Mouse (Mus musculus) neural tube, embryonic 15.5 days (tissue): Measurements from ENCODE around the gene Galntl5. TPM values are rescaled to one million over a fixed set of nuclear protein-coding genes. Genes with fewer than 3 reads are reported as not detected.

ENCODE experiments used
- ATAC-seq: fragments of 200-750 bp; cut with Nextera tagmentation; 2 replicates; pipeline ENCODE4 v1.8.0; 2017; ENCODE audit warnings: mild to moderate bottlenecking, moderate TSS enrichment, moderate library complexity; ENCODE audit not compliant: low FRiP score
- H3K27ac ChIP-seq: fragments of 300-500 bp; sonication (generic); replicated peaks from 2 replicates; pipeline ENCODE4 v1.5.1; 2015; ENCODE audit warnings: mild to moderate bottlenecking, inconsistent platforms
- H3K27me3 ChIP-seq: fragments of 300-500 bp; sonication (generic); replicated peaks from 2 replicates; pipeline ENCODE4 v1.6.1; 2015; ENCODE audit warnings: inconsistent platforms
- H3K36me3 ChIP-seq: fragments of 300-500 bp; sonication (generic); 2 replicates; pipeline ENCODE4 v1.6.1; 2015; ENCODE audit warnings: inconsistent platforms
- H3K4me1 ChIP-seq: fragments of 300-500 bp; sonication (generic); 2 replicates; pipeline ENCODE4 v1.6.1; 2015; ENCODE audit warnings: inconsistent platforms
- H3K4me2 ChIP-seq: fragments of 300-500 bp; sonication (generic); 2 replicates; pipeline ENCODE4 v1.6.1; 2015; ENCODE audit warnings: inconsistent platforms, mild to moderate bottlenecking, moderate library complexity
- H3K4me3 ChIP-seq: fragments of 300-500 bp; sonication (generic); replicated peaks from 2 replicates; pipeline ENCODE4 v1.5.1; 2015; ENCODE audit warnings: mild to moderate bottlenecking, inconsistent platforms
- H3K9ac ChIP-seq: fragments of 300-500 bp; sonication (generic); replicated peaks from 2 replicates; pipeline ENCODE4 v1.6.1; 2015; ENCODE audit warnings: mild to moderate bottlenecking, inconsistent platforms
- H3K9me3 ChIP-seq: fragments of 300-500 bp; sonication (generic); replicated peaks from 2 replicates; pipeline ENCODE4 v1.6.1; 2016; ENCODE audit warnings: inconsistent platforms
- WGBS: fragments of 180-500 bp; shearing (Covaris S2); methylation state at CpG from one replicate; pipeline ENCODE4 v1.1.7; 2015; ENCODE audit warnings: mixed read lengths; 5-methylcytosine and 5-hydroxymethylcytosine counted together
- polyA plus RNA-seq: library from polyadenylated mRNA; unstranded; fragments of >200 nt; fragmentation: Nextera tagmentation; extraction: Ambion mirVana; gene quantifications from 2 replicates; pipeline ENCODE4 v1.2.1, GENCODE M21; 2015

Galntl5 gene
- polyA plus RNA-seq, result not detected in 2 replicates

DNA sequence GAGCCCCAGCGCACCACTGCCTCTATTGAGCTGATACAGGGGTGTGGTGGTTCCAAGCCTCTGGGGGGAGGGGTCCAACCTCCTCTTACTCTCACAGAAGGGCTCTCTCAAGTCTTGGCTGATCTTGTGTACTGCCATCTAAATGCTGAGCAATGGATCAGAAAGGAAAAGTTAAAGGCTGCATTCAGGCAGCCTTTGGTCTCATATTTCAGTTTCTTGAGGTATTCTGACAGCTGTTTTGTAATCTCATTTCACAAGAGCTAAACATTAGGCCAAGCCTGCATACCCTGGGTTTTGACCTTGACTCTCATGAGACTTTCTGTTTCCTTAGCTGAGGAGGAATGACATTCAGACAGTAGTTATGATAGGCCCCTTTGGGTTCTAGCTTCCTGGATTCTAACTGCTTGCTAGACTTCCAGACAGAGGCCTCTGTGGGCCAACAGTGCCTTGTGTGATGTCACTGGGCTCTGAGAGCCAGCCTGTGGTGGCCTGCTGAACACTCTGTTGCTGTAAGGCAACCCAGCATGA lies at the start of gene Galntl5:
Galntl5 (plus strand) TSS at position 457 of the 528 bp plus-strand sequence.
- no peak within 1 kb of the TSS for H3K4me3 ChIP-seq
- no peak for ATAC-seq
- H3K9ac ChIP-seq, result no peak within 1 kb of the TSS
- 96% methylated on average over 1 of the region's 1 CpGs for WGBS
- H3K27me3 ChIP-seq, result no peaks in the 10 kb centered on the region
- no peaks in the 10 kb centered on the region for H3K36me3 ChIP-seq
- no peak within 1 kb of the TSS for H3K4me2 ChIP-seq
- no peaks in the 10 kb centered on the region for H3K9me3 ChIP-seq
- H3K27ac ChIP-seq, result no peak within 1 kb of the TSS
- H3K4me1 ChIP-seq, result no peaks in the 10 kb centered on the region

DNA sequence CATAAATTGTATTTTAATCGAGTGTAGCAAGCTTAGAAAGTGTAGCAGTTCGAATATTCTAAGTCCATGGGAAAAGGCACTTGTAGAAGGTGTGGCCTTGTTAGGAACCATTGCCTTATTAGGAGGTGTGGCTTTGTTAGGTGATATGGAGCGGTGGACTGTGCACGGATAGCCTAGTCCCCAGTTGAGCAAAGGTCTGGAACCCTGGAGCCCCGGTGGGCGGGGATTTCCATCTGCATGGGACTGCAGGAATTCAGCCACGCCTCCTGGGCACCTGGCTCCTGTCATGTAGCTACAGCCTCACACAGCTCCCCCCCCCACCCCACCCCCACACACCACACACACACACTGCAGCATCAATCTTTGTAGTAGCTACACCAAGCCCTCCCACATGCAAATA lies 34.6 kb upstream of the Galntl5 start:
- 80% methylated on average over 7 of the region's 7 CpGs for WGBS
- Histone ChIP-seq H3K4me1 (no peaks in the 10 kb centered on the region), H3K27ac (no peak overlapping the region)

DNA sequence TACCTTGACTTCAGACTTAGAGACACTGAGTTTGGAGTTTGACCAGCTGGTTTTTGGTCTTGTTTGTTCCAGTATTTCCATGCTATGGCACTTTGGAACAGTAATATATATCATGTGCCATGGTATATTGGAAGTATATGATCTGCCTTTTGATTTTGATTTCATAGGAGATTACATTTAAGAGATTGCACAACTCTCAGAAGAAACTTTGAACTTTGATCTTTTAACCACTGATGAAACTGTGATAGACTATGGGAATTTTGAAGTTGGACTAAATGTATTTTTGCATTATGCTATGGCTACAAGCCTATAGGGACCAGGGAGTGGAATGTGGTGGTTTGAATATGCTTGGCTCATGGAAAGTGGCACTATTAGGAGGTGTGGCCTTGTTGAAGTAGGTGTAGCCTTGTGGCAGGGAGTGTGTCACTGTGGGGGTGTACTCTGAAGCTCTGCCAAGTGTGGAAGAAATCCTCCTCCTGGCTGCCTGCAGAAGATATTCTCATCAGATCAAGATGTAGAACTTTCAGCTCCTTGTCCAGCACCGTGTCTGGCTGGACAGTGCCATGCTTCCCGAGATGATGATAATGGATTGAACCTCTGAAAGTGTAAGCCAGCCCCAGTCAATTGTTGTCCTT lies 31.8 kb upstream of the Galntl5 start:
- Histone ChIP-seq H3K4me2 (no peak overlapping the region), H3K4me3 (no peak overlapping the region), H3K27ac (no peak overlapping the region), H3K27me3 (no peaks in the 10 kb centered on the region), H3K9me3 (no peaks in the 10 kb centered on the region), H3K36me3 (no peaks in the 10 kb centered on the region), H3K4me1 (0 out of 2 replicates have a peak, but pooled peaks cover 2% of the 10 kb centered on the region), H3K9ac (no peak overlapping the region)
- 83% methylated on average over 2 of the region's 2 CpGs for WGBS
- no peak for ATAC-seq

More for the DNA sequence above, 34.6 kb upstream of the Galntl5 start:
- no peak for ATAC-seq
- Histone ChIP-seq H3K27me3 (no peaks in the 10 kb centered on the region), H3K9ac (no peak overlapping the region), H3K4me3 (no peak overlapping the region), H3K36me3 (no peaks in the 10 kb centered on the region), H3K9me3 (no peaks in the 10 kb centered on the region), H3K4me2 (no peak overlapping the region)

DNA sequence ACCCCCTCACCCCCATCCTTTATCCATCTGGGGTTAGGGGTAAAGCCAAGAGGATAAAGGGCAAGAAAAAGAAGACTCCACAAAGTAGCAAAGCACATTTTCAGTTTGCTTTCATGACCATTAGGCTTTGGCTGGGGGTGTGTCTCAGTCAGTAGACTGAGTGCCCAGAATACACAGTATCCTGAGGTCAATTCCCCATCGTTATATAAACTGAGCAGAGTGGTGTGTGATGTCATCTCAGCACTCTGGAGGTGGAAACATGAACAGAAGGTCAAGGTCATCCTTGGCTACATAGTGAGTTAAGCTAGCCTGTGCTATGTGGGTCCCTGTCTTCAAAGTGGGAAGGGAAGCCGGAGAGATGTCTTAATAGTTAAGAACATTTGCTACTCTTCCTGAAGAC lies 27.8 kb upstream of the Galntl5 start:
- no peak overlapping the region for H3K4me3 ChIP-seq
- no peak overlapping the region for H3K27ac ChIP-seq
- 92% methylated on average over 2 of the region's 2 CpGs for WGBS
- no peaks in the 10 kb centered on the region for H3K9me3 ChIP-seq
- no peak overlapping the region for H3K9ac ChIP-seq
- H3K4me2 ChIP-seq, result no peak overlapping the region
- H3K36me3 ChIP-seq, result no peaks in the 10 kb centered on the region
- 0 out of 2 replicates have a peak, but pooled peaks cover 2% of the 10 kb centered on the region for H3K4me1 ChIP-seq
- no peaks in the 10 kb centered on the region for H3K27me3 ChIP-seq
- ATAC-seq, result no peak

DNA sequence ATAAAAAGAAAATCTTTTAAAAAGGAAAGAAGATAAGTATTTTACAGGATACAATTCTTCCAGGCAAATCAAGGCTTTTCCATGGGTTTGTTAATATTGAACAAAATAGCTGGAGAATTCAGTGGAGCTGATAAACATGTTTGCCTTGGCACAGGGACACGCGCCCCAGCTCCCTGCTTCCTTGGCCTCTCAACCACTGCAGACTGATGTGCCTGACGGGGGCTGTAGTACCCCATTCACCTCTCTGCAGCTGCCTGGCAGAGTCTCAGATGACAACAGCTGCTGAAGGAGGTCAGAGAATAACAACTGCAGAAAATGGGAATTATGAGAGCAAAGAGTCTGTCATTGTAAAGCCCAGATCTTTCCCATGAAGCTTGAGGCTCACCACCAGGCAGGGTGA lies 27.3 kb upstream of the Galntl5 start:
- 71% methylated on average over 3 of the region's 3 CpGs for WGBS
- no peaks in the 10 kb centered on the region for H3K9me3 ChIP-seq

DNA sequence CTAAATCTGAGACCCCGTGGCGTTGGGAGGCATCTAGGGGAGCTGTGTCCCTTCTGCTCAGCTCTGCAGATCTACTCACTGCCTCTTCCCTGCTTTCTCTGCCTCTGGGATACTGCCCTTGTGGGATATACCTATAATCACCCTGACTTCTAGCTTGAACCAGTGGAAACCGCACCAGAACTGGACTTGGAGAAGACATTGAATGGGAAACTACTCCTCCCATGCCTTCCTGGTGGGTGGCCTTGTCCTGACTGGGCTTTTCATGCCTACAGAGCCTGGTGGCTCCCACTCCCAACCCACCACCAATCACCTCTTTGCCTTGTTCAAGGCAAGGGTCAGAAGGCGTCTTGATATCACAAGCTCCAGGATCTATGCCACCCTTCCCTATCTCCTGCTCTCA lies 26.4 kb upstream of the Galntl5 start:
- Histone ChIP-seq H3K27me3 (no peaks in the 10 kb centered on the region), H3K4me2 (no peak overlapping the region), H3K27ac (no peak overlapping the region), H3K4me3 (no peak overlapping the region), H3K36me3 (no peaks in the 10 kb centered on the region), H3K4me1 (0 out of 2 replicates have a peak, but pooled peaks cover 2% of the 10 kb centered on the region), H3K9me3 (no peaks in the 10 kb centered on the region), H3K9ac (no peak overlapping the region)
- no peak for ATAC-seq
- WGBS, result 91% methylated on average over 4 of the region's 4 CpGs

More for the DNA sequence above, 27.3 kb upstream of the Galntl5 start:
- Histone ChIP-seq H3K4me2 (no peak overlapping the region), H3K27ac (no peak overlapping the region), H3K9ac (no peak overlapping the region), H3K27me3 (no peaks in the 10 kb centered on the region), H3K4me1 (0 out of 2 replicates have a peak, but pooled peaks cover 2% of the 10 kb centered on the region), H3K4me3 (no peak overlapping the region), H3K36me3 (no peaks in the 10 kb centered on the region)
- no peak for ATAC-seq

DNA sequence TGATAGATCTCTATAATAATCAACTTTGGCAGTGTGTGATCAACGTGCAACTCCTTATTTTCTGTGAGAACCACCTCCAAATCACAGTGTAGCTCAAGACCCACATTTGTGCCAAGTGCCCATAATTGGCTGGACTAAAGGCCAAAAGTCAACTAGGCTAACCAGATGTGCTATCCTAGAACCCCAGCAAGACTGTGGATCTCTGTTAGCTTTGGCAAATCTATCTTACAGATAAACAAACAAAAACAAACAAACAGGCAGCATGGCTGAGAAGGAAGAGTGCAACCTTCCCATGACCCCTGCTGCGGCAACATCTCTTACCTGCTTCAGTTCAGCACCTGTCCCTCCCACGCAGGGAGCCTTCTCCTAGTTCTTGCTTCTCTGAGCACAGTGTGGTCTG lies 25.9 kb upstream of the Galntl5 start:
- Histone ChIP-seq H3K4me3 (no peak overlapping the region), H3K9me3 (no peaks in the 10 kb centered on the region), H3K36me3 (no peaks in the 10 kb centered on the region), H3K27me3 (no peaks in the 10 kb centered on the region), H3K27ac (no peak overlapping the region), H3K4me2 (no peak overlapping the region), H3K9ac (no peak overlapping the region), H3K4me1 (0 out of 2 replicates have a peak, but pooled peaks cover 2% of the 10 kb centered on the region)
- ATAC-seq, result no peak
- WGBS, result 86% methylated on average over 3 of the region's 3 CpGs

DNA sequence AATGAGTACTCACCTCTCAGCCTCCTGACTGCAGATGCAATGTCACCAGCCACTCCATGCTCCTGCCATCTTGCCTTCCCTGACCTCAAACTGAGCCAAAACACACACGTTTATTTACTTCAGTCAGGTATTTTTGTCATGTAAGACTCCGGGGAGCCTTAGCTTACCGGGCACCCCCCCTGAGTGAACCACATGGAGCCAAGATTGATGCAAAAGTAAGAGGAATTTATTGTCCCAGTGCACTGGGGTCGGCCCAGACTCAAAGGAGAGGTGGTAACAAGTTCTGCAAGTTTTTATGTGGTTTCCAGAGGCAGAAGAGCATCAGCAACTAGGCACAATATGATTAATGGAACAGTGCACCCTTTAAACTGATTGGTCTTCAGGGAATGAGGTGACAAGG lies 24.1 kb upstream of the Galntl5 start:
- 0 out of 2 replicates have a peak, but pooled peaks cover 6% of the 10 kb centered on the region for H3K4me1 ChIP-seq
- WGBS, result 54% methylated on average over 4 of the region's 4 CpGs
- no peak for ATAC-seq

DNA sequence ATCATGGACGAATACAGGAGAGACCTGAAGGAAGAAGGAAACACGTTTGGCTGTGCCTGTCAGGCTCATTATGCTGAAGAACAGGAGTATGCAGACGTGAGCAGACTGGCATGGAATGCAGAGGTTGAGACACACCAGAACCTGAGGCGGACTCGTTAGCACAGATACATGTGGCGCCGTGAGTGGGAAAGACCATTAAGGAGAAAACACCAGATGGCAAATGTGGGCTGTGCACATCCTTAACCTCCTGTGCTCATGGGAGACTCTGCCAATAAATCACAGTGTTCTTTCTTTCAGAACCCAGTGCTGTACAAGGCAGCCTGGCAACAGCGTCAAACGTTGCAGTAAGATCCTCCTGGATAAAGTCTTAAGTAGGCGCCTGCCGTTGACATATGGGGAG lies 20.7 kb upstream of the Galntl5 start:
- no peak overlapping the region for H3K9ac ChIP-seq
- H3K9me3 ChIP-seq, result no peaks in the 10 kb centered on the region
- no peak overlapping the region for H3K27ac ChIP-seq
- whole genome bisulfite sequencing, result 39% methylated on average over 11 of the region's 11 CpGs
- no peak overlapping the region for H3K4me2 ChIP-seq
- ATAC-seq, result peak; percentile 86
- H3K27me3 ChIP-seq, result no peaks in the 10 kb centered on the region
- 0 out of 2 replicates have a peak, but pooled peaks cover 4% of the 10 kb centered on the region for H3K4me1 ChIP-seq
- no peak overlapping the region for H3K4me3 ChIP-seq
- no peaks in the 10 kb centered on the region for H3K36me3 ChIP-seq

More for the DNA sequence above, 24.1 kb upstream of the Galntl5 start:
- Histone ChIP-seq H3K4me3 (no peak overlapping the region), H3K9ac (no peak overlapping the region), H3K27ac (no peak overlapping the region), H3K36me3 (no peaks in the 10 kb centered on the region), H3K4me2 (no peak overlapping the region), H3K27me3 (no peaks in the 10 kb centered on the region), H3K9me3 (no peaks in the 10 kb centered on the region)

DNA sequence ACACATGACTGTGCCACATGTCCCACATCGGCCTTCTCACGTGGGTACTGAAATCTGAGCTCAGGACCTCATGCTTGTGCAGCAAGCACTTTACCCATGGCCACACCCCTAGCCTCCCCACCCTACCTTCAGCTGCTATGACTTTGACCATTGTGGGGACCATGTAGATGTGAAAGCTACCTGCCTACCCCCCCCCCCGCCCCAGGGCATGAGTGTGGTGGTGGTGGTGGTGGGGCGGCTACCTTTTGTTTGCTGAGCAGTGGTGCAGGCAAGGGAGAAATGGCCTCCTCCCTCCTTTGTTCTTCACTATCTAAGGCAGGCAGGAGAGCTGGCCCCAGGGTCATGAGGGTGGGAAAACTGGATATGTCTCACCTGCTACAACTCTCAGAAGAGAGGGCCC lies 18.3 kb upstream of the Galntl5 start:
- no peaks in the 10 kb centered on the region for H3K36me3 ChIP-seq
- H3K4me1 ChIP-seq, result 0 out of 2 replicates have a peak, but pooled peaks cover 4% of the 10 kb centered on the region

DNA sequence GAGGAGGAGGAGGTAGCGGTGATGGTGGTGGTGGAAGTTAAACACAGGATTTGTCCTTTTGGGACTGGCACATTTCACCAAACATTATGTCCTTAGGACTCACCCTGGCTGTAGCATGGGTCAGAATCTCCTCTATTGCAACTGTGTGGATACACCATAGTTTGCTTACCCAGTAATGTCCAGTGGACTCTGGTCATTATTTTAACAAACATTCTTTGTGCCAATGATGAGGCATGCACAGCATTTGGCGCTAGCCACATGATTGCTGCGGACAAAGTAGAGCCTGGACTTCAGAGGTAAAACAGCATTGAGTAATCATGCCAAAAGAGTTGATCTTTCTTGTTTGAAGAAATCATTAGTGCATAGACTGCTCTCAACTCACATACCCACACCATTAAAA lies 17.3 kb upstream of the Galntl5 start:
- Histone ChIP-seq H3K9ac (no peak overlapping the region), H3K27ac (no peak overlapping the region), H3K9me3 (no peaks in the 10 kb centered on the region), H3K4me3 (no peak overlapping the region), H3K4me1 (0 out of 2 replicates have a peak, but pooled peaks cover 4% of the 10 kb centered on the region), H3K36me3 (no peaks in the 10 kb centered on the region), H3K27me3 (no peaks in the 10 kb centered on the region), H3K4me2 (no peak overlapping the region)
- WGBS, result 94% methylated on average over 3 of the region's 3 CpGs
- no peak for ATAC-seq

More for the DNA sequence above, 18.3 kb upstream of the Galntl5 start:
- Histone ChIP-seq H3K4me2 (no peak overlapping the region), H3K27ac (no peak overlapping the region), H3K9ac (no peak overlapping the region), H3K27me3 (no peaks in the 10 kb centered on the region), H3K9me3 (no peaks in the 10 kb centered on the region), H3K4me3 (no peak overlapping the region)
- ATAC-seq, result no peak
- WGBS, result 91% methylated on average over 4 of the region's 4 CpGs

DNA sequence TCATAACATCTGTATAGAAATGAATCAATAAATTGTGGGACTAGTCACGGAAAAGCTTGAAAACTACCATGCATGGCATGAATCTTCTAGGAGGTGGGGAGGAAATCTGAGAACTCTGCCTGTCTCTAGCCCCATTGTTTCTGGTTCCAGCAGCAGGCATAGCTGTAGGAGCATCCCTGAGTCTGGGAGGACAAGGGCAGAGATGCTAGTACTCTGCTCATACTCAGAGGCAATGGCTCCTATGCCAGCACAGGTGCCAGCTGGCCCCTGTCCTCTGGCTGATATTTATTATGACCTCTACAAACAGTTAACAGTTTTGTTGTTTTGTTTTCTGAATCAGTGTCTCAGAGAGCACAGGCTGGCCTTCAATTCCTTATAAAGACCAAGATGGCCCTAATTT lies 16.9 kb upstream of the Galntl5 start:
- no peak for ATAC-seq

More for the DNA sequence above, 16.9 kb upstream of the Galntl5 start:
- Histone ChIP-seq H3K27me3 (no peaks in the 10 kb centered on the region), H3K9ac (no peak overlapping the region), H3K36me3 (no peaks in the 10 kb centered on the region), H3K4me2 (no peak overlapping the region), H3K4me1 (0 out of 2 replicates have a peak, but pooled peaks cover 4% of the 10 kb centered on the region), H3K9me3 (no peaks in the 10 kb centered on the region), H3K27ac (no peak overlapping the region), H3K4me3 (no peak overlapping the region)
- 84% methylated on average over 1 of the region's 1 CpGs for WGBS
